Comparison of ENCODE assay signal across 9 mouse cellular contexts in genomic region chr8:72261019-72261418, GRCm38 (mm10). TPM values are rescaled to one million over a fixed set of nuclear protein-coding genes. Genes with fewer than 3 reads are reported as not detected.
DNase-seq lines count a peak whose midpoint lies in the region; ATAC-seq lines count a peak whose summit lies in the region.
"Had no signal": no experiment of that assay in that cellular context is flagged by ENCODE, and none has a peak within 500 bp of the region (broad histone marks: within the 10 kb centered on the region; RNA-seq: fewer than 3 reads in every experiment).

No protein-coding gene starts in this region.

- 20% methylated on average over 2 of the region's 2 CpGs for WGBS in embryonic facial prominence, embryonic 11.5 days

- H3K9ac ChIP-seq in embryonic facial prominence, embryonic 11.5 days (replicated peaks; ENCODE audit: low read length): no peak overlapping the region

- H3K9me3 ChIP-seq in embryonic facial prominence, embryonic 11.5 days (replicated peaks; ENCODE audit: control insufficient read depth, low read length): no peaks in the 10 kb centered on the region

- H3K27me3 ChIP-seq in embryonic facial prominence, embryonic 11.5 days (ENCODE audit: control insufficient read depth, insufficient read depth, low read length): no peaks in the 10 kb centered on the region

- intact Hi-C loops in heart, postnatal 10 days (cut with DNase I): no loop called here

- H3K4me1 ChIP-seq in embryonic facial prominence, embryonic 11.5 days (ENCODE audit: control insufficient read depth, insufficient read depth, low read length): no peaks in the 10 kb centered on the region

- no peak overlapping the region for H3K4me2 ChIP-seq in embryonic facial prominence, embryonic 11.5 days (ENCODE audit: low read depth, low read length)

- DNase-seq in layer of hippocampus, adult 11-12 months (ENCODE audit: low spot score): peak; percentile 32
- no peak for DNase-seq in layer of hippocampus, postnatal 36 days
- DNase-seq in embryonic facial prominence, embryonic 11.5 days (ENCODE audit: low spot score): peak; percentile 80
- peak; percentile 82 to 87 for DNase-seq in heart, postnatal 10 days
- DNase-seq in kidney, postnatal 10 days: peak; percentile 75
- peak; percentile 81 for DNase-seq in mesoderm, embryonic 11.5 days (ENCODE audit: low read depth, low spot score)
- DNase-seq in spleen, postnatal 14 days (ENCODE audit: low spot score in 2 of 2): peak; percentile 47 to 70

- peak; percentile 62 for ATAC-seq in activated CD4-positive, CD25-positive, alpha-beta regulatory T cell, adult 4 months
- no peak; the same call in 1 of the 2 replicates for ATAC-seq in embryonic facial prominence, embryonic 11.5 days (replicated peaks; ENCODE audit: insufficient number of reproducible peaks, low FRiP score, low TSS enrichment, low read depth)

- no peak overlapping the region for H3K4me3 ChIP-seq in embryonic facial prominence, embryonic 11.5 days (ENCODE audit: low read depth, low read length)
- H3K4me3 ChIP-seq: myocyte had no signal

- no peak overlapping the region for H3K27ac ChIP-seq in embryonic facial prominence, embryonic 11.5 days (replicated peaks; ENCODE audit: low read depth, low read length)

- H3K36me3 ChIP-seq in embryonic facial prominence, embryonic 11.5 days (replicated peaks; ENCODE audit: control insufficient read depth, insufficient read depth, low read depth, low read length): no peaks in the 10 kb centered on the region

RNA-seq across cellular contexts. Expression of gene Ap1m1, which starts 21.2 kb away (rescaled TPM):
- 10 to 100 TPM; 74.5 to 94.0 TPM for total RNA-seq in layer of hippocampus, postnatal 36 days (2021)
- polyA plus RNA-seq in activated CD4-positive, CD25-positive, alpha-beta regulatory T cell, adult 4 months (2017; shearing (Covaris generic)): 100 to 1,000 TPM; 132 to 145 TPM
- 112 and 123 TPM in 2 replicates for polyA plus RNA-seq in embryonic facial prominence, embryonic 11.5 days (2014; fragmentation: Nextera tagmentation; extraction: Ambion mirVana)
- 10 to 100 TPM; 62.3 to 66.6 TPM for total RNA-seq in heart, postnatal 10 days (2021)

RNA-seq across cellular contexts. Expression of gene Fam32a, which starts 41.5 kb away (rescaled TPM):
- 10 to 100 TPM; 59.4 to 64.2 TPM for total RNA-seq in layer of hippocampus, postnatal 36 days (2021)
- polyA plus RNA-seq in activated CD4-positive, CD25-positive, alpha-beta regulatory T cell, adult 4 months (2017; shearing (Covaris generic)): 100 to 1,000 TPM in 1 of 2 experiments, 10 to 100 TPM in 1; 98.8 to 108 TPM
- 74.2 and 77.0 TPM in 2 replicates for polyA plus RNA-seq in embryonic facial prominence, embryonic 11.5 days (2014; fragmentation: Nextera tagmentation; extraction: Ambion mirVana)
- total RNA-seq in heart, postnatal 10 days (2021): 10 to 100 TPM; 24.9 to 27.5 TPM

RNA-seq across cellular contexts. Expression of gene Gm10282, which starts 44.0 kb away (rescaled TPM):
- total RNA-seq in layer of hippocampus, postnatal 36 days (2021): 1 to 10 TPM; 7.7 to 9.7 TPM
- 10 to 100 TPM; 25.8 to 62.2 TPM for polyA plus RNA-seq in activated CD4-positive, CD25-positive, alpha-beta regulatory T cell, adult 4 months (2017; shearing (Covaris generic))
- polyA plus RNA-seq in embryonic facial prominence, embryonic 11.5 days (2014; fragmentation: Nextera tagmentation; extraction: Ambion mirVana): 39.9 and 42.0 TPM in 2 replicates
- total RNA-seq in heart, postnatal 10 days (2021): 10 to 100 TPM; 15.9 to 19.4 TPM

RNA-seq across cellular contexts. Expression of gene Gm11034, which starts 47.6 kb away (rescaled TPM):
- not detected for total RNA-seq in layer of hippocampus, postnatal 36 days (2021)
- not detected for polyA plus RNA-seq in activated CD4-positive, CD25-positive, alpha-beta regulatory T cell, adult 4 months (2017; shearing (Covaris generic))
- not detected in 2 replicates for polyA plus RNA-seq in embryonic facial prominence, embryonic 11.5 days (2014; fragmentation: Nextera tagmentation; extraction: Ambion mirVana)
- not detected for total RNA-seq in heart, postnatal 10 days (2021)
- polyA plus RNA-seq: myocyte had no signal

RNA-seq across cellular contexts. Expression of gene Cib3, which starts 48.4 kb away (rescaled TPM):
- total RNA-seq in layer of hippocampus, postnatal 36 days (2021): under 1 TPM in 1 of 2 experiments, not detected in 1; 0.48 TPM
- under 1 TPM; 0.46 to 0.51 TPM for polyA plus RNA-seq in activated CD4-positive, CD25-positive, alpha-beta regulatory T cell, adult 4 months (2017; shearing (Covaris generic))
- not detected in 2 replicates for polyA plus RNA-seq in embryonic facial prominence, embryonic 11.5 days (2014; fragmentation: Nextera tagmentation; extraction: Ambion mirVana)
- not detected for total RNA-seq in heart, postnatal 10 days (2021)
- polyA plus RNA-seq: myocyte had no signal

Comparison
In these comparisons a context has a peak if more than half of its experiments do, and no peak if none do; other contexts are left out.
1. DNase-seq: peak in layer of hippocampus, adult 11-12 months (single experiment), embryonic facial prominence, embryonic 11.5 days (single experiment), heart, postnatal 10 days (2 of 2), kidney, postnatal 10 days (single experiment), mesoderm, embryonic 11.5 days (single experiment) and spleen, postnatal 14 days (2 of 2); none in layer of hippocampus, postnatal 36 days (0 of 2).